ENCODE assay signal across 31 mouse cellular contexts in the genomic region with DNA sequence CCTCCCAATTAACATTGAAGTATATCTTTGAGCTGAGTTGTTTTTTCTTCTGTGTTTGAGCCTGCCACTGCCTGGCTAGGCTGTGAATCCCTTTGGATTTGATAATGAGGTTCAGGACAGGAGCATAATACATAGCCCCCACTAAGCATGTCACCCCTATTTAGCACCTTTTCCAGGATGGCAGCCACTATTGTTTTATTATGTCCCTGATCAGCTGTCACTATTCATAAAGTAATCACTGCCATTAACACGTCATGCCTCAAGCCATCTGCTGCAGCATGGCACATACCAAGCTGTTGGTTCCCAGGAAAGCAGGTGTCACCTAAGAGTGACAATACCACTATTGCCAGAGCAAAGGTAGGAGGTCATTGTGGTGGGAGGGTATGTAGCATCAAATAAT.
DNase-seq lines count a peak whose midpoint lies in the region; ATAC-seq and TF ChIP-seq lines count a peak whose summit lies in the region.
"Had no signal": no experiment of that assay in that cellular context is flagged by ENCODE, and none has a peak within 500 bp of the region (broad histone marks: within the 10 kb centered on the region; RNA-seq: fewer than 3 reads in every experiment).

No protein-coding gene starts in this region.

- DNase-seq in forebrain, embryonic 11.5 days (ENCODE audit: low spot score) = no peak
- DNase-seq in forebrain, embryonic 10.5 days (ENCODE audit: extremely low spot score, low spot score) = no peak
- DNase-seq in midbrain, embryonic 14.5 days = peak; percentile 16
- no peak for DNase-seq in stomach, postnatal 0 days (ENCODE audit: low spot score)
- DNase-seq: adrenal gland, adult 8-10 months; cerebellum, adult 11 months; cerebellum, adult 9-10 months; cerebellum, postnatal 36 days; gastrocnemius, adult 2 months; gastrocnemius, postnatal 36 days; heart, adult 2 months; heart, postnatal 4 days; kidney, adult 18-20 months; kidney, postnatal 4 days; left cerebral cortex, postnatal 4 days; liver, postnatal 0 days; lung, postnatal 4 days; right cerebral cortex, adult 18-20 months; spleen, adult 18-20 months; thymus, adult 18-20 months; thymus, postnatal 25 days had no signal

- peak; percentile 63 for ATAC-seq in forebrain, embryonic 11.5 days (replicated peaks; ENCODE audit: low FRiP score)
- ATAC-seq in midbrain, embryonic 14.5 days (ENCODE audit: low FRiP score, low TSS enrichment) = no peak; the same call in 1 of the 2 replicates
- ATAC-seq in midbrain, embryonic 15.5 days (replicated peaks) = no peak
- ATAC-seq in forebrain, embryonic 13.5 days = peak; percentile 95
- peak; percentile 28; the same call in 1 of the 2 replicates for ATAC-seq in hindbrain, embryonic 13.5 days (ENCODE audit: low FRiP score)
- no peak for ATAC-seq in cerebellum, adult (ENCODE audit: insufficient number of reproducible peaks, low FRiP score, low TSS enrichment)
- ATAC-seq in stomach, postnatal 0 days (ENCODE audit: low FRiP score, low TSS enrichment) = no peak
- ATAC-seq: activated CD4-positive, CD25-positive, alpha-beta regulatory T cell, adult 4 months; inflammation-experienced regulatory T-cells, adult 6 months; liver, embryonic 12.5 days; liver, postnatal 0 days had no signal

- no peaks in the 10 kb centered on the region; the same call in 1 of the 2 replicates for H3K9me3 ChIP-seq in forebrain, embryonic 11.5 days (ENCODE audit: control insufficient read depth, low read length)
- H3K9me3 ChIP-seq in forebrain, embryonic 10.5 days = peaks cover 6% of the 10 kb centered on the region; the same call in 1 of the 2 replicates
- H3K9me3 ChIP-seq in midbrain, embryonic 14.5 days (ENCODE audit: control insufficient read depth, low read length) = 0 out of 2 replicates have a peak, but pooled peaks cover 3% of the 10 kb centered on the region
- 0 out of 2 replicates have a peak, but pooled peaks cover 6% of the 10 kb centered on the region for H3K9me3 ChIP-seq in midbrain, embryonic 15.5 days
- H3K9me3 ChIP-seq in forebrain, embryonic 13.5 days (replicated peaks) = 0 out of 2 replicates have a peak, but pooled peaks cover 4% of the 10 kb centered on the region
- H3K9me3 ChIP-seq in hindbrain, embryonic 13.5 days = 0 out of 2 replicates have a peak, but pooled peaks cover 5% of the 10 kb centered on the region
- H3K9me3 ChIP-seq in stomach, postnatal 0 days (ENCODE audit: control insufficient read depth, low read length) = peaks cover 5% of the 10 kb centered on the region; the same call in 1 of the 2 replicates

- no peak for TF ChIP-seq EP300 in stomach, postnatal 0 days (optimal IDR thresholded peaks at IDR 0.05)

- H3K27ac ChIP-seq in forebrain, embryonic 11.5 days (ENCODE audit: low read depth, low read length) = no peak overlapping the region
- no peak overlapping the region for H3K27ac ChIP-seq in forebrain, embryonic 10.5 days
- H3K27ac ChIP-seq in midbrain, embryonic 14.5 days (replicated peaks; ENCODE audit: low read depth, low read length) = no peak overlapping the region
- no peak overlapping the region for H3K27ac ChIP-seq in midbrain, embryonic 15.5 days
- no peak overlapping the region for H3K27ac ChIP-seq in forebrain, embryonic 13.5 days
- no peak overlapping the region for H3K27ac ChIP-seq in hindbrain, embryonic 13.5 days
- H3K27ac ChIP-seq in stomach, postnatal 0 days (replicated peaks) = no peak overlapping the region
- H3K27ac ChIP-seq: gastrocnemius, adult 2 months; heart, adult 2 months; liver, embryonic 12.5 days had no signal

- no peaks in the 10 kb centered on the region for H3K36me3 ChIP-seq in forebrain, embryonic 11.5 days (ENCODE audit: control insufficient read depth, insufficient read depth, low read length)
- H3K36me3 ChIP-seq in forebrain, embryonic 10.5 days (replicated peaks) = no peaks in the 10 kb centered on the region
- no peaks in the 10 kb centered on the region for H3K36me3 ChIP-seq in midbrain, embryonic 14.5 days (ENCODE audit: control insufficient read depth, insufficient read depth, low read length)
- H3K36me3 ChIP-seq in midbrain, embryonic 15.5 days (replicated peaks) = no peaks in the 10 kb centered on the region
- H3K36me3 ChIP-seq in forebrain, embryonic 13.5 days (ENCODE audit: poor library complexity, severe bottlenecking) = no peaks in the 10 kb centered on the region
- no peaks in the 10 kb centered on the region; the same call in 1 of the 2 replicates for H3K36me3 ChIP-seq in hindbrain, embryonic 13.5 days
- H3K36me3 ChIP-seq in stomach, postnatal 0 days (ENCODE audit: control insufficient read depth, insufficient read depth, low read length) = no peaks in the 10 kb centered on the region
- H3K36me3 ChIP-seq: heart, embryonic 12.5 days; liver, embryonic 12.5 days had no signal

- no peak overlapping the region for H3K9ac ChIP-seq in forebrain, embryonic 11.5 days (ENCODE audit: low read length)
- H3K9ac ChIP-seq in midbrain, embryonic 14.5 days (replicated peaks; ENCODE audit: low read length) = no peak overlapping the region
- no peak overlapping the region for H3K9ac ChIP-seq in midbrain, embryonic 15.5 days
- H3K9ac ChIP-seq in forebrain, embryonic 13.5 days = no peak overlapping the region
- no peak overlapping the region for H3K9ac ChIP-seq in hindbrain, embryonic 13.5 days
- no peak overlapping the region for H3K9ac ChIP-seq in stomach, postnatal 0 days (ENCODE audit: low read length)
- H3K9ac ChIP-seq: heart, embryonic 12.5 days; liver, embryonic 12.5 days; liver, postnatal 0 days had no signal

- no peaks in the 10 kb centered on the region for H3K4me1 ChIP-seq in forebrain, embryonic 11.5 days (replicated peaks; ENCODE audit: control insufficient read depth, insufficient read depth, low read length)
- no peaks in the 10 kb centered on the region for H3K4me1 ChIP-seq in forebrain, embryonic 10.5 days
- no peaks in the 10 kb centered on the region for H3K4me1 ChIP-seq in midbrain, embryonic 14.5 days (ENCODE audit: control insufficient read depth, insufficient read depth, low read length)
- H3K4me1 ChIP-seq in midbrain, embryonic 15.5 days = no peaks in the 10 kb centered on the region
- no peaks in the 10 kb centered on the region for H3K4me1 ChIP-seq in forebrain, embryonic 13.5 days
- no peaks in the 10 kb centered on the region for H3K4me1 ChIP-seq in hindbrain, embryonic 13.5 days (replicated peaks)
- H3K4me1 ChIP-seq in stomach, postnatal 0 days (replicated peaks; ENCODE audit: control insufficient read depth, insufficient read depth) = no peaks in the 10 kb centered on the region
- H3K4me1 ChIP-seq: heart, embryonic 12.5 days; liver, embryonic 12.5 days had no signal

- H3K27me3 ChIP-seq in forebrain, embryonic 11.5 days (ENCODE audit: control insufficient read depth, insufficient read depth, low read length) = no peaks in the 10 kb centered on the region
- H3K27me3 ChIP-seq in forebrain, embryonic 10.5 days (ENCODE audit: poor library complexity, severe bottlenecking) = no peaks in the 10 kb centered on the region
- H3K27me3 ChIP-seq in midbrain, embryonic 14.5 days (ENCODE audit: control insufficient read depth, insufficient read depth, low read length) = no peaks in the 10 kb centered on the region
- no peaks in the 10 kb centered on the region for H3K27me3 ChIP-seq in midbrain, embryonic 15.5 days (replicated peaks)
- H3K27me3 ChIP-seq in forebrain, embryonic 13.5 days = no peaks in the 10 kb centered on the region
- no peaks in the 10 kb centered on the region for H3K27me3 ChIP-seq in hindbrain, embryonic 13.5 days
- no peaks in the 10 kb centered on the region for H3K27me3 ChIP-seq in stomach, postnatal 0 days (ENCODE audit: control insufficient read depth, insufficient read depth, low read length)
- H3K27me3 ChIP-seq: CH12.LX; heart, embryonic 12.5 days; liver, embryonic 12.5 days had no signal

- H3K4me3 ChIP-seq in forebrain, embryonic 11.5 days (ENCODE audit: low read depth, low read length) = no peak overlapping the region
- H3K4me3 ChIP-seq in forebrain, embryonic 10.5 days = no peak overlapping the region
- no peak overlapping the region for H3K4me3 ChIP-seq in midbrain, embryonic 14.5 days (replicated peaks; ENCODE audit: low read depth, low read length)
- H3K4me3 ChIP-seq in midbrain, embryonic 15.5 days = no peak overlapping the region
- no peak overlapping the region for H3K4me3 ChIP-seq in forebrain, embryonic 13.5 days
- no peak overlapping the region for H3K4me3 ChIP-seq in hindbrain, embryonic 13.5 days
- no peak overlapping the region for H3K4me3 ChIP-seq in stomach, postnatal 0 days (ENCODE audit: low read depth, low read length)
- H3K4me3 ChIP-seq: gastrocnemius, adult 2 months; heart, adult 2 months; heart, embryonic 12.5 days; liver, embryonic 12.5 days; myocyte had no signal

- TF ChIP-seq CTCF in stomach, postnatal 0 days (IDR thresholded peaks at IDR 0.05; ENCODE audit: low read depth) = no peak

- H3K4me2 ChIP-seq in forebrain, embryonic 11.5 days (ENCODE audit: low read depth, low read length, severe bottlenecking) = no peak overlapping the region
- no peak overlapping the region for H3K4me2 ChIP-seq in midbrain, embryonic 14.5 days (ENCODE audit: low read length)
- H3K4me2 ChIP-seq in midbrain, embryonic 15.5 days = no peak overlapping the region
- H3K4me2 ChIP-seq in forebrain, embryonic 13.5 days = no peak overlapping the region
- no peak overlapping the region for H3K4me2 ChIP-seq in hindbrain, embryonic 13.5 days
- no peak overlapping the region for H3K4me2 ChIP-seq in stomach, postnatal 0 days (replicated peaks; ENCODE audit: low read depth)
- H3K4me2 ChIP-seq: heart, embryonic 12.5 days; liver, embryonic 12.5 days had no signal

- WGBS in forebrain, embryonic 11.5 days = 76% methylated on average over 1 of the region's 1 CpGs
- 85% methylated on average over 1 of the region's 1 CpGs for WGBS in forebrain, embryonic 10.5 days
- WGBS in midbrain, embryonic 14.5 days = 56% methylated on average over 1 of the region's 1 CpGs
- 42% methylated on average over 1 of the region's 1 CpGs for WGBS in midbrain, embryonic 15.5 days
- 39% methylated on average over 1 of the region's 1 CpGs for WGBS in forebrain, embryonic 13.5 days
- WGBS in hindbrain, embryonic 13.5 days = 32% methylated on average over 1 of the region's 1 CpGs
- 84% methylated on average over 1 of the region's 1 CpGs for WGBS in stomach, postnatal 0 days

Comparison
In these comparisons a context has a peak if more than half of its experiments do, and no peak if none do; other contexts are left out.
1. ATAC-seq: peak in forebrain, embryonic 11.5 days (single experiment), forebrain, embryonic 13.5 days (single experiment) and hindbrain, embryonic 13.5 days (single experiment); none in midbrain, embryonic 14.5 days (single experiment), midbrain, embryonic 15.5 days (single experiment), cerebellum, adult (single experiment) and stomach, postnatal 0 days (single experiment).